Mouse (Mus musculus): ENCODE data around the gene Olfr771. TPM values are rescaled to one million over a fixed set of nuclear protein-coding genes. Genes with fewer than 3 reads are reported as not detected.
"Not testable (repeated sequence)": the region's sequence is repeated elsewhere in the genome, so short reads cannot be mapped to it uniquely, and the experiment has no call there.

The Olfr771 gene
- not detected for total RNA-seq (2021)
- long read RNA-seq, experiment 1, result 0 reads
- long read RNA-seq, experiment 2, result 0 reads

DNA sequence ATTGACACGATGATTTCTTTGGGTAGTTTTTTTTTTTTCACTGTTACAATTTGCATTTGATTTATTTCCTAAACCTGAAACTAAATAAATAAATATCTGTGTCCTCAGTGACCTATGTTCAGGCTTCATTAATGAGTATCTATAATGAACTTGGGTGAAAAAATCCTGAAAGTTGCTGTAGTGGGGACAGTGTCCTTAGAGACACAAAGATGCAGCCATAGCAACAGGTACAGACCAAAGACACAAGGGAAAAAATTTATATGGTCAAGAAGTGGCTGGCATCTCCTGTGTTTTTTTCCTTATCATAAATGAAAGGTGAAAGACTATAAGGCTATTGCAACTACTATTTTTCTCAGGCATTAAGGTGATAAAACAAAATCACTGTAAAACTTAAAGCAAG is at the start of gene Olfr771:
Olfr771 (minus strand) TSS at position 101 of the 400 bp plus-strand sequence.
- no peak for DNase-seq

DNA sequence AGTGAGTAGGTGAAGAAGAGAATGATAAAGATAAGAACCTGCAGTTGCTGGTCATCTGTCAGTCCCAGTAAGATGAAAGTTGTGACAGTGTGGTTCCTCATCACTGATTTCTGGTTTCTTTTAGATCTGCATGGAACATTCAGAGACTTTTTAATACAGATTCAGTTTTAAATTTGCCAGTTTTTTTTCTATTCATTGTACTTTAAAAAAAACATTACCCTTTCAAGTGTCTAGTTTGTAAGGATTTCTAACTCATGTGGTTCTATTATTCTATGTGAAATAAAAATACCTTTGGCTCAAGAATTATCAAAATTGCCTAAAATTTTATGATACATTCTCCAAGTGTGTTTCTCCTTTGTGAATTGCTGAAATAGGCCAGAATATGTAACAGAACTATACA is 22.8 kb upstream of the Olfr771 start, which contains the start of gene Olfr773:
Olfr773 (minus strand) TSS at position 101 of the 400 bp plus-strand sequence.
- not testable (repeated sequence) for DNase-seq

DNA sequence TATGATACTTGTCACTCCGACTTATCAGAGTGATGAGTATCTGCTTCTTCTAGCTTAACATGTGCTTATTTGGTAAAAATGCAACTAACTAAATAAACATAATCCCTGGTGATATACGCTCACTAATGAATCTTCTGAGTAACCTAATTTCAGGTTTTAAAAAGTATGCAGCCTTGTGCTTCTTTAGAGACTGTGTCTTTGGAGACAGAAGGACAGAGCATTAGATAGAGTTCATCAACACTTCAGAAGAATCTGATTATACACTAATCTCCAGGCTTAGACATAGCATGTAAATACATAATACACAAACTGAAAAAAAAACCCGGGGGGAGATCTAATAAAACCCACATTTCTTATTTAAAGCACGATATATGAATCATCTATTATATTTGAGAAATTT is 13.3 kb upstream of the Olfr771 start, which contains the start of gene Olfr772:
Olfr772 (minus strand) TSS at position 101 of the 400 bp plus-strand sequence.
- not testable (repeated sequence) for DNase-seq

DNA sequence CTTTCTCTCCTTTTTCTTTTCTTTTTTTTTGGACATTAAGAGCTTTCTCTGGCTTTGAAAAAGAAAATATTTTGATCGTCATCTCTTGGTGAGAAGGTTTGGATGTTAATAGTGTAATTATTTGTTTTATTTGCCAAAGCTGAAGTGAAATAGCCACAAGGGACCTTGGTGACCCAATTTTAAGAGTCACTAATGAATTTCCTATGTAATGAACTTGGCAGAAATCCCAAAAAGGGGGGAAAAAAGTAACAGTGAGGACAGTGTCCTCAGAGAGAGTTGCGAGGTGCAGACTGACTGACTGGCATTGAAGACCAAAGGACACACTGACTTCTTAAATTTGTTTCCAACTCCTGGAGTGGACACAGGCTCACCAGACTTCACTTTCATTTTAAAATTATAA is 25.7 kb downstream of the Olfr771 start, which contains the start of gene Olfr770:
Olfr770 (minus strand) TSS at position 101 of the 400 bp plus-strand sequence.
- no peak for DNase-seq

DNA sequence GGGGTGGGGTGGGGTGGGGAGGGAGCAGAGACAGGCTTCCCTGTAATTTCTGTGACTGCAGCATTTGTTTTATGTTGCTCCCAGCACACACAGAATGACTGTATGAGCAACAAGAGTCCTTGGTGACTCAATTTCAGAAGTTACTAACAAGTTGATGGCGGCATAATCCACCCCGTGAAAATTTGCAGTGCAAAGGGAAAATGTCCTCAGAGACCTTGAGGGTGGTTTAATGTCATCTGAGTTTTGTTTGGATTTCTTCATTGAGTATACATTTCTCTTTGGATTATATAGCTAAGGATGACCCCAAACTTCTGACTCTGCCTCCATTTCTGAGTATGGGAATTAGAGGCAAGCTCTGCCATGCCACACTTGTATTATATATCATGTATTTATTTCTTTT is 46.8 kb downstream of the Olfr771 start, which contains the start of gene Olfr769:
Olfr769 (minus strand) TSS at position 101 of the 400 bp plus-strand sequence.
- DNase-seq, result no peak

DNA sequence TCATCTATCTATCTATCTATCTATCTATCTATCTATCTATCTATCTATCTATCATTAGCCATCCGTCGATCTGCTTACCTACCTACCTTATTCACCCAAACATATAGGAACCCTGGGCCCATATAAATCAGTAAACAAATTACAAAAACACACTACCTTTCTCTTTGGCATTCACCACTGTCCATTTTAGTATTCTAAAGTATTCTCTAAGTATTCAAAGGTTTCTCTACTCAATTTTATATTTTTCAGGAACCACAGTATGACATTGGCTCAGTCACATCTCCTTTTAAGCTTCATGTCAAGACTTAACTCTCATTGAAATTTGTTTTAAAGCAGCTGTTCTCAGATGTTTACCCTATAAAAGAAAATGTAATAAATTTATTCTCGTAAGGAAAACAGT is 49.4 kb downstream of the Olfr771 start:
- DNase-seq, result no peak

Other genes starting within 250 kb of the Olfr771 start
- gene Rdh5, start 241.9 kb downstream of the Olfr771 start, total RNA-seq (2021), result 1 to 10 TPM; 4.3 to 4.7 TPM
- 100 to 1,000 TPM; 152 to 165 TPM for gene Bloc1s1, start 240.7 kb downstream of the Olfr771 start, total RNA-seq (2021)
- 10 to 100 TPM; 63.5 to 67.3 TPM for gene Itga7, start 230.9 kb downstream of the Olfr771 start, total RNA-seq (2021)
- under 1 TPM in 1 of 2 experiments, not detected in 1; 0.23 TPM for gene Mettl7b, start 203.8 kb downstream of the Olfr771 start, total RNA-seq (2021)
- not detected for gene Olfr9, start 175.3 kb downstream of the Olfr771 start, total RNA-seq (2021)
- not detected for gene Olfr763, start 154.0 kb downstream of the Olfr771 start, total RNA-seq (2021)
- gene Olfr764-ps1, start 124.9 kb downstream of the Olfr771 start, total RNA-seq (2021), result not detected
- gene Olfr765, start 114.8 kb downstream of the Olfr771 start, total RNA-seq (2021), result not detected
- gene Olfr766-ps1, start 95.8 kb downstream of the Olfr771 start, total RNA-seq (2021), result not detected
- gene Olfr767, start 81.8 kb downstream of the Olfr771 start, total RNA-seq (2021), result not detected
- not detected for gene Olfr768, start 65.4 kb downstream of the Olfr771 start, total RNA-seq (2021)
- gene Olfr769, start 46.9 kb downstream of the Olfr771 start, total RNA-seq (2021), result not detected
- not detected for gene Olfr770, start 25.8 kb downstream of the Olfr771 start, total RNA-seq (2021)
- not detected for gene Olfr772, start 13.2 kb upstream of the Olfr771 start, total RNA-seq (2021)
- gene Olfr773, start 22.7 kb upstream of the Olfr771 start, total RNA-seq (2021), result not detected
- not detected for gene Olfr774, start 71.5 kb upstream of the Olfr771 start, total RNA-seq (2021)
- gene Olfr775, start 83.7 kb upstream of the Olfr771 start, total RNA-seq (2021), result not detected
- not detected for gene Olfr776, start 94.4 kb upstream of the Olfr771 start, total RNA-seq (2021)
- gene Olfr777, start 106.7 kb upstream of the Olfr771 start, total RNA-seq (2021), result not detected
- not detected for gene Olfr780, start 153.4 kb upstream of the Olfr771 start, total RNA-seq (2021)
- gene Olfr781, start 164.1 kb upstream of the Olfr771 start, total RNA-seq (2021), result not detected
- not detected for gene Olfr782, start 184.1 kb upstream of the Olfr771 start, total RNA-seq (2021)
- not detected for gene Olfr784, start 219.3 kb upstream of the Olfr771 start, total RNA-seq (2021)
- gene Olfr785, start 240.7 kb upstream of the Olfr771 start, total RNA-seq (2021), result not detected